Mouse (Mus musculus) C2C12 (cell line): ENCODE measurements around the gene Bsnd. TPM values are rescaled to one million over a fixed set of nuclear protein-coding genes. Genes with fewer than 3 reads are reported as not detected.

Experiments
- H3K27me3 ChIP-seq: one replicate; pipeline ENCODE4 v1.6.1; 2011; ENCODE audit not compliant: control insufficient read depth, insufficient read depth, insufficient read length
- H3K36me3 ChIP-seq: one replicate; pipeline ENCODE4 v1.6.1; 2011; ENCODE audit not compliant: control insufficient read depth, insufficient read depth
- H3K4me3 ChIP-seq: one replicate; pipeline ENCODE4 v1.5.1; 2011; ENCODE audit warnings: mild to moderate bottlenecking, control low read depth; ENCODE audit not compliant: poor library complexity, insufficient read depth, severe bottlenecking
- H3K79me2 ChIP-seq: one replicate; pipeline ENCODE4 v1.6.1; 2011; ENCODE audit not compliant: control insufficient read depth, insufficient read depth
- H3K79me3 ChIP-seq: one replicate; pipeline ENCODE4 v1.6.1; 2011; ENCODE audit warnings: low read depth, control low read depth
- H3ac ChIP-seq: one replicate; pipeline ENCODE3; 2011; ENCODE audit warnings: low read depth; ENCODE audit not compliant: control insufficient read depth, insufficient read length
- CEBPB ChIP-seq: IDR thresholded peaks from one replicate; pipeline ENCODE4 v1.6.1; 2011; ENCODE audit warnings: low read depth, mild to moderate bottlenecking, control low read depth, moderate library complexity
- CTCF ChIP-seq: IDR thresholded peaks from one replicate; pipeline ENCODE4 v1.5.1; 2011; ENCODE audit not compliant: control insufficient read depth, insufficient read depth, insufficient read length
- FOSL1 ChIP-seq: IDR thresholded peaks from one replicate; pipeline ENCODE4 v1.8.0; 2011; ENCODE audit warnings: mild to moderate bottlenecking, low read length; ENCODE audit not compliant: poor library complexity, insufficient read depth, severe bottlenecking
- MAX ChIP-seq: IDR thresholded peaks from one replicate; pipeline ENCODE4 v1.6.1; 2011; ENCODE audit warnings: mild to moderate bottlenecking, control low read depth
- MYOD1 ChIP-seq: IDR thresholded peaks from one replicate; pipeline ENCODE4 v1.6.1; 2011; ENCODE audit warnings: low read depth; ENCODE audit not compliant: control insufficient read depth, insufficient read length
- MYOG ChIP-seq: IDR thresholded peaks from one replicate; pipeline ENCODE4 v1.6.1; 2011; ENCODE audit not compliant: control insufficient read depth, insufficient read length; ENCODE audit errors: extremely low read depth
- USF1 ChIP-seq: IDR thresholded peaks from one replicate; pipeline ENCODE4 v1.6.1; 2011; ENCODE audit warnings: low read depth, mild to moderate bottlenecking, control low read depth, moderate library complexity
- polyA plus RNA-seq: library from polyadenylated mRNA; unstranded; fragments of >200 nt; fragmentation: generic; extraction: Trizol; gene quantifications from one replicate; pipeline ENCODE4 v1.2.1, GENCODE M21; 2012; ENCODE audit warnings: missing spikeins

Bsnd gene
- polyA plus RNA-seq, 1 experiment: not detected

- TF ChIP-seq CTCF (no peak), CEBPB (no peak), MAX (no peak), USF1 (no peak), FOSL1 (no peak), MYOD1 (no peak), MYOG (no peak)
- H3K4me3 ChIP-seq: no peak overlapping the region
- no peaks in the 10 kb centered on the region for H3K79me3 ChIP-seq
- H3K27me3 ChIP-seq: no peaks in the 10 kb centered on the region
- H3K79me2 ChIP-seq: no peaks in the 10 kb centered on the region
- H3K36me3 ChIP-seq: peaks cover 21% of the 10 kb centered on the region
- no peak overlapping the region for H3ac ChIP-seq
Observed at GRCm38 (mm10) chr4:106443182-106443581, 48.9 kb downstream of the Bsnd start.

DNA sequence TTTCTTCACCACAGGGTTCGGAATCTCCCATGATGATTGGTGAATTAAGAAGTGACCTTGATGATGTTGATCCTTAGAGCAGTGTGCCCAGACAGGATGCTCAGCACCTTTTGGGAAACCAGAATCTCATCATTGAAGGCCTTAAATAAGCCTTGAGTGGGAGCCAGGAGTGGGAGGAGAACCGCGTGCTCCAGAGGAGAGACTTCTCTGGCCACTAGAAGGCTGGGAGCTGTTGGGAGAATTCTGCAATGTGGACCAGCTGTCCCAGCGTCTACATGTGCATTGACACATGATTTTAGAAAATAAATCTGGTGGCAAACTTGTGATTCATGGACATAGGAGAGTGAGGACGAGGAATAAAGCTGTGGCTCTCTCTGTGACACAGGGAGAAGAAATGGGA, 53.3 kb downstream of the Bsnd start:
- H3ac ChIP-seq: no peak overlapping the region

GRCm38 (mm10) chr4:106437207-106437606, 54.9 kb downstream of the Bsnd start:
- no peaks in the 10 kb centered on the region for H3K79me3 ChIP-seq
- H3K4me3 ChIP-seq: no peak overlapping the region
- H3ac ChIP-seq: no peak overlapping the region
- TF ChIP-seq USF1 (no peak), FOSL1 (no peak), MYOD1 (no peak), MYOG (no peak), CEBPB (no peak), CTCF (no peak), MAX (no peak)
- H3K27me3 ChIP-seq: no peaks in the 10 kb centered on the region
- H3K79me2 ChIP-seq: no peaks in the 10 kb centered on the region
- peaks cover 66% of the 10 kb centered on the region for H3K36me3 ChIP-seq

More for the DNA sequence above, 53.3 kb downstream of the Bsnd start:
- no peaks in the 10 kb centered on the region for H3K79me3 ChIP-seq
- no peaks in the 10 kb centered on the region for H3K79me2 ChIP-seq
- no peak overlapping the region for H3K4me3 ChIP-seq
- H3K27me3 ChIP-seq: no peaks in the 10 kb centered on the region
- no peak for TF ChIP-seq CEBPB
- TF ChIP-seq MAX: no peak
- no peak for TF ChIP-seq FOSL1
- no peak for TF ChIP-seq MYOD1
- no peak for TF ChIP-seq USF1
- TF ChIP-seq MYOG: no peak
- H3K36me3 ChIP-seq: peaks cover 55% of the 10 kb centered on the region

GRCm38 (mm10) chr4:106436475-106436874, 55.6 kb downstream of the Bsnd start:
- no peaks in the 10 kb centered on the region for H3K27me3 ChIP-seq
- H3K79me2 ChIP-seq: no peaks in the 10 kb centered on the region
- H3K79me3 ChIP-seq: no peaks in the 10 kb centered on the region
- no peak overlapping the region for H3K4me3 ChIP-seq
- H3K36me3 ChIP-seq: peaks cover 74% of the 10 kb centered on the region
- H3ac ChIP-seq: no peak overlapping the region
- TF ChIP-seq CTCF: peak; percentile 14
- no peak for TF ChIP-seq FOSL1

DNA sequence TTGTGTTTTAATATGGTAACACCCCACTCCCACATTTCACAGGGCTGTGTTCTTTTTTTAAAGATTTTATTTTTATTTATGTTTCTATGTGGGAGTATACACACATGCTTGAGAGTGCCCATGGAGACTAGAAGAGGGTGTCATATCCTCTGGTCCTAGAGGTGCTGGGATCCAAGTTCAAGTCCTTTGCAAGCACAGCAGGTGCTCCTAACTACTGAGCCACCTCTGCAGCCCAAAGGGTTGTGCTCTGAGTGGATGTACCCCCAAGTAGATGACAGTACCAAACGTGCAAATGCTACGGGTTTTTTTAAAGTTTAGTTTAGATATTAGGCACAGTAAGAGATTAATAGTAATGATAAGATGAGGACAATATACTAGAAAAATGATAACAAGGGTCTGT, 56.7 kb downstream of the Bsnd start:
- H3K79me3 ChIP-seq: no peaks in the 10 kb centered on the region
- H3K36me3 ChIP-seq: peaks cover 78% of the 10 kb centered on the region
- H3K27me3 ChIP-seq: no peaks in the 10 kb centered on the region
- no peaks in the 10 kb centered on the region for H3K79me2 ChIP-seq
- TF ChIP-seq FOSL1 (no peak), CEBPB (no peak), MYOG (no peak), MAX (no peak), CTCF (no peak), MYOD1 (no peak), USF1 (no peak)
- no peak overlapping the region for H3ac ChIP-seq
- H3K4me3 ChIP-seq: no peak overlapping the region

Other genes starting within 250 kb of the Bsnd start
- gene Usp24, start 176.1 kb downstream of the Bsnd start, polyA plus RNA-seq: 5.7 TPM
- gene Pcsk9, start 28.0 kb downstream of the Bsnd start, polyA plus RNA-seq: 7.3 TPM
- 113 TPM for gene Dhcr24, start 68.8 kb upstream of the Bsnd start, polyA plus RNA-seq
- gene Lexm, start 125.0 kb upstream of the Bsnd start, polyA plus RNA-seq: not detected
- gene Ttc22, start 130.1 kb upstream of the Bsnd start, polyA plus RNA-seq: not detected
- 7.6 TPM for gene Pars2, start 158.8 kb upstream of the Bsnd start, polyA plus RNA-seq
- 24.7 TPM for gene Ttc4, start 186.7 kb upstream of the Bsnd start, polyA plus RNA-seq
- gene Mroh7, start 238.6 kb upstream of the Bsnd start, polyA plus RNA-seq: not detected
- not detected for gene Fam151a, start 241.6 kb upstream of the Bsnd start, polyA plus RNA-seq